Mouse (Mus musculus) myocyte (in vitro differentiated cells): ENCODE data around the gene B4galt3. TPM values are rescaled to one million over a fixed set of nuclear protein-coding genes. Genes with fewer than 3 reads are reported as not detected.
A peak's percentile ranks its signal among the peaks of the same experiment; 100 is the strongest.

Source experiments
- H3K27me3 ChIP-seq: one replicate; pipeline ENCODE4 v1.6.1; 2011; ENCODE audit not compliant: control insufficient read depth, insufficient read depth, insufficient read length
- H3K36me3 ChIP-seq: one replicate; pipeline ENCODE4 v1.6.1; 2011; ENCODE audit not compliant: control insufficient read depth, insufficient read depth
- H3K4me2 ChIP-seq: one replicate; pipeline ENCODE4 v1.6.1; 2011; ENCODE audit warnings: low read depth, control low read depth
- H3K4me3 ChIP-seq: one replicate; pipeline ENCODE4 v1.5.1; 2011; ENCODE audit warnings: mild to moderate bottlenecking, control low read depth, moderate library complexity
- H3K79me2 ChIP-seq: one replicate; pipeline ENCODE4 v1.6.1; 2011; ENCODE audit not compliant: control insufficient read depth, insufficient read depth
- H3ac ChIP-seq: one replicate; pipeline ENCODE4 v1.6.1; 2011; ENCODE audit not compliant: control insufficient read depth, insufficient read length
- CEBPB ChIP-seq: IDR thresholded peaks from 2 replicates; pipeline ENCODE4 v1.6.1; 2011; ENCODE audit warnings: mild to moderate bottlenecking, moderate library complexity; ENCODE audit not compliant: poor library complexity, insufficient read depth, severe bottlenecking
- E2F4 ChIP-seq: IDR thresholded peaks from one replicate; pipeline ENCODE4 v1.6.1; 2011; ENCODE audit warnings: mild to moderate bottlenecking, control low read depth, moderate library complexity; ENCODE audit not compliant: insufficient read depth
- MAX ChIP-seq: IDR thresholded peaks from one replicate; pipeline ENCODE4 v1.6.1; 2011; ENCODE audit warnings: low read depth, mild to moderate bottlenecking, control low read depth
- MYOD1 ChIP-seq, 3 experiments: IDR thresholded peaks; one replicate each; pipeline ENCODE4 v1.6.1; 2011; ENCODE audit warnings: control low read depth in 2 of 3, low read depth in 2 of 3, mild to moderate bottlenecking in 2 of 3, moderate library complexity in 1 of 3; ENCODE audit not compliant: insufficient read length in 2 of 3, control insufficient read depth in 1 of 3
- MYOG ChIP-seq, 3 experiments: IDR thresholded peaks; one replicate each; pipeline ENCODE4 v1.6.1; 2011; ENCODE audit warnings: control low read depth in 2 of 3, low read depth in 2 of 3, mild to moderate bottlenecking in 2 of 3; ENCODE audit not compliant: insufficient read length in 2 of 3, control insufficient read depth in 1 of 3, insufficient read depth in 1 of 3
- POLR2A ChIP-seq: IDR thresholded peaks from one replicate; pipeline ENCODE4 v1.6.1; 2011; ENCODE audit warnings: low read depth, mild to moderate bottlenecking, control low read depth, moderate library complexity; ENCODE audit not compliant: insufficient read length
- POLR2AphosphoS2 ChIP-seq: IDR thresholded peaks from one replicate; pipeline ENCODE4 v1.6.1; 2011; ENCODE audit warnings: low read depth, control low read depth; ENCODE audit not compliant: insufficient read length
- REST ChIP-seq: IDR thresholded peaks from one replicate; pipeline ENCODE4 v1.6.1; 2011; ENCODE audit warnings: mild to moderate bottlenecking, control low read depth, moderate library complexity; ENCODE audit not compliant: insufficient read depth, insufficient read length
- SRF ChIP-seq: IDR thresholded peaks from one replicate; pipeline ENCODE4 v1.6.1; 2011; ENCODE audit warnings: low read depth; ENCODE audit not compliant: control insufficient read depth, insufficient read length
- TCF12 ChIP-seq: IDR thresholded peaks from one replicate; pipeline ENCODE4 v1.6.1; 2011; ENCODE audit warnings: mild to moderate bottlenecking, control low read depth; ENCODE audit not compliant: poor library complexity, insufficient read depth, severe bottlenecking
- TCF3 ChIP-seq: IDR thresholded peaks from one replicate; pipeline ENCODE4 v1.6.1; 2011; ENCODE audit warnings: low read depth, control low read depth; ENCODE audit not compliant: insufficient read length
- USF1 ChIP-seq: IDR thresholded peaks from one replicate; pipeline ENCODE4 v1.6.1; 2011; ENCODE audit warnings: low read depth, mild to moderate bottlenecking, control low read depth, moderate library complexity
- polyA plus RNA-seq: library from polyadenylated mRNA; unstranded; fragments of >200 nt; fragmentation: generic; extraction: Trizol; gene quantifications from one replicate; pipeline ENCODE4 v1.2.1, GENCODE M21; 2012; ENCODE audit warnings: missing spikeins

B4galt3 gene
- polyA plus RNA-seq, 1 experiment = 19.3 TPM

DNA sequence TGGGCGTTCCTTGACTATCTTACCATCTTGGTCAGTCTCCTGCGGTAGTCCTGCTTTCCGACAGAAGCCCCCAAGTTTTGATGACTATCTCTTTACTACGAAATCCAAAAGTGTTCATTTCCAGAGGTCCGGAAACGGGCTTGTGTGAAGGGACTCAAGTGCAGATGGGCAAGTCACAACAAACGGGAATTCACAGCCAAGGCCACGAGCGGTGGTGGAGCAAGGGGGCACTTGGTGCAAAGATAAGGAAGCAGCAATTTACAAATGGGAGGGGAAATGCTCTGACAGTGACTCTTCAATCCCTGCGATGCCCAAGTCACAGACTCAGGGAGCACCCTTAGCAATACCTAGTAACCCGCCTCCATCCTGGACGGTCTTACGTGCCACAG is 22.7 kb upstream of the B4galt3 start:
- TF ChIP-seq POLR2A (no peak), REST (no peak), POLR2AphosphoS2 (no peak), TCF3 (no peak), MYOD1 (IDR thresholded peaks at IDR 0.05; ENCODE audit: control insufficient read depth in 1 of 3, insufficient read length in 2 of 3, low read depth in 2 of 3) (no peak), MYOG (IDR thresholded peaks at IDR 0.05; ENCODE audit: control insufficient read depth in 1 of 3, insufficient read depth in 1 of 3, insufficient read length in 2 of 3, low read depth in 2 of 3) (no peak)
- peak overlapping the region; percentile 62 for H3K4me3 ChIP-seq
- H3K27me3 ChIP-seq = no peaks in the 10 kb centered on the region
- H3K4me2 ChIP-seq = peak overlapping the region; percentile 98
- H3K79me2 ChIP-seq = peaks cover 29% of the 10 kb centered on the region
- H3K36me3 ChIP-seq = no peaks in the 10 kb centered on the region
- H3ac ChIP-seq = no peak overlapping the region

GRCm38 (mm10) chr1:171247916-171248315 is 22.2 kb upstream of the B4galt3 start:
- TF ChIP-seq POLR2A (no peak), MAX (no peak), E2F4 (no peak)
- Histone ChIP-seq H3K27me3 (no peaks in the 10 kb centered on the region), H3K36me3 (no peaks in the 10 kb centered on the region), H3K79me2 (peaks cover 26% of the 10 kb centered on the region), H3ac (no peak overlapping the region), H3K4me3 (peak overlapping the region; percentile 62), H3K4me2 (peak overlapping the region; percentile 98)

- Histone ChIP-seq H3K4me3 (no peak overlapping the region), H3K36me3 (no peaks in the 10 kb centered on the region), H3K27me3 (no peaks in the 10 kb centered on the region), H3K4me2 (peak overlapping the region; percentile 98), H3ac (no peak overlapping the region), H3K79me2 (peaks cover 26% of the 10 kb centered on the region)
- no peak for TF ChIP-seq MYOG (IDR thresholded peaks at IDR 0.05; ENCODE audit: control insufficient read depth in 1 of 3, insufficient read depth in 1 of 3, insufficient read length in 2 of 3, low read depth in 2 of 3)
- no peak for TF ChIP-seq POLR2AphosphoS2
- no peak for TF ChIP-seq E2F4
- no peak for TF ChIP-seq MYOD1 (IDR thresholded peaks at IDR 0.05; ENCODE audit: control insufficient read depth in 1 of 3, insufficient read length in 2 of 3, low read depth in 2 of 3)
- TF ChIP-seq MAX = no peak
- no peak for TF ChIP-seq TCF3
- no peak for TF ChIP-seq CEBPB
- TF ChIP-seq POLR2A = no peak
- no peak for TF ChIP-seq REST
- no peak for TF ChIP-seq USF1
- no peak for TF ChIP-seq SRF
- no peak for TF ChIP-seq TCF12
These were observed 21.5 kb upstream of the B4galt3 start for GRCm38 (mm10) chr1:171248386-171249226.

DNA sequence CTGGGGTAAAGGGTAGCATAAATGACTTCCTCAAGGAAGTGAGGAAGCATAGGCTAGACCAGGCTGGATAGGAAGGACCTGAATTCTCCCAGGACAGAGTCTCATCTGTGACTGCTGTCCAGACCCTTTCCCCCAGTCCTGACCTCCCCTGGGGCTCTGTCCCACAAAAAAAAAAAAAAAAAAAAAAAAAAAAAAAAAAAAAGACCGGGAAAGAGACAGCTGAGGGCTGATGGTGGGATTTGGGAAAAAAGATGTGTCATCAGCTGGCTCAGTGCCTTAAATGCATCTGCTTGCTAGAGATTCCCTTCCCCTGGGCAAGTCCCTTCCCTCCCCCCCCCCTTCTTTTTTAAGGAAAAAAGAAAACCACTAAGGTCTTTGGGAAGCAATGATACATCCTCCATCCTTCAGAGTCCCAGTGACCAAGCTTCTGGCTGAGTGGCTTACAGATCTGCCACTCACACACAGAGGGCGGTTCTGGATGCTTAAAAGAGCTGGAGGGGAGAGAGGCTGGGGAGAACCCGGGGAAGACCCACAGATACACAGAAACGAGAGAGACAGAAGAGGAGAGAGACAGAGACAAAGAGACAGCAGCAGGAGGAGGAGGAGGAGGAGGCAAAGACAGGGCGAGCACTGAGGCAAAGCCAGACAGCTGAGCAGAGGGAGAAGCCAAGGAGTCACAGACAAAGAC is 20.1 kb upstream of the B4galt3 start, which contains the start of gene Adamts4:
Gene Adamts4 (plus strand): TSS at position 509 of the 688 bp plus-strand sequence.
- Histone ChIP-seq H3K4me3 (peak within 1 kb of the TSS; percentile 51), H3ac (no peak within 1 kb of the TSS), H3K4me2 (peak within 1 kb of the TSS; percentile 98), H3K36me3 (no peaks in the 10 kb centered on the region), H3K79me2 (peaks cover 17% of the 10 kb centered on the region), H3K27me3 (no peaks in the 10 kb centered on the region)
- TF ChIP-seq MAX (no peak), POLR2A (peak; percentile 68), CEBPB (no peak), USF1 (no peak), POLR2AphosphoS2 (peak; percentile 78), E2F4 (no peak), TCF12 (no peak)
